Mouse (Mus musculus): ENCODE results near the gene Vmn2r112.
"Not testable (repeated sequence)": the region's sequence is repeated elsewhere in the genome, so short reads cannot be mapped to it uniquely, and the experiment has no call there.

Vmn2r112 gene

GRCm38 (mm10) chr17:22600651-22601050 is at the start of gene Vmn2r112:
TSS of gene Vmn2r112 (plus strand) at chr17:22600951.
- DNase-seq, result not testable (repeated sequence)

- DNase-seq, result not testable (repeated sequence)
Observed at GRCm38 (mm10) chr17:22573382-22573781, 27.4 kb upstream of the Vmn2r112 start, which contains the start of gene Vmn2r111. TSS of gene Vmn2r111 (minus strand) at chr17:22573482.

- no peak for DNase-seq
Observed at GRCm38 (mm10) chr17:22630646-22631045, 29.9 kb downstream of the Vmn2r112 start.

Measured in kidney, postnatal 14 days (tissue).